Mouse (Mus musculus): ENCODE results near the gene Tex2. TPM values are rescaled to one million over a fixed set of nuclear protein-coding genes. Genes with fewer than 3 reads are reported as not detected.
"Not testable (repeated sequence)": the region's sequence is repeated elsewhere in the genome, so short reads cannot be mapped to it uniquely, and the experiment has no call there.

Gene Tex2
- polyA plus RNA-seq, 1 experiment from 2014 or later: 12.2 TPM

DNA sequence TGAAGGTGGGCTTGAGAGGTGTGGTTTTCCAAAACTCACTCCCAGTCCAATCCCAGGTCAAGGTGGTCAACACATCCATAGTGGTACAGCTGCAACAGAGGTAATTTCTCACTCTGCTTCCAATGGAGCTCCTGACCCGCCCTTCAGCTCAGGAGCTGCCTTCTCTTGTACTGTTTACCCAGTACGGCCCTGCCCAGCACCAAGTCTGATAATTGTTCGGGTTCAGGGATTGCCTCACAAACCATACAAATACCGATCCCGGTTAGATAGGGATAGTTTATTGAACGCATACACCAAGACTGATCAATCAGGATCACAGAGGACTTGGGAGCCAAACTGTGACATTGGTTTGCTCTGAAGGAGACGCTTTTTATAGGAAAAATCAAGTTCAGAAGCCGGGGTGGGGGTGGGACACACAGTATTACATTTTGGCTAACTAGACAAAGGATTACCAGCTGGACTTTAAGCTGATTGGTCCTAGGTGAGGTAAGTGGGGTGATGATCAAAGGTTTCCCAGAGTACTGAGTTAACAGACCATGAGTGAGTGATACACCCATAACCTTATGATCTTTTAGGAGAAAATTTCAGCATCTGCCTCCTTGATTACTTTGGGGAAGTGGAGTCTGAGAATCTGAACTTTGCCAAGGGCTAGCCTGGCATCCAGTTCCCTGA lies 29.9 kb upstream of the Tex2 start:
- 53% methylated on average over 8 of the region's 8 CpGs for WGBS (ENCODE audit: insufficient replicate concordance)
- Histone ChIP-seq H3K4me2 (ENCODE audit: low read depth, low read length) (no peak overlapping the region), H3K9ac (ENCODE audit: low read depth, low read length) (no peak overlapping the region), H3K27ac (ENCODE audit: low read length) (no peak overlapping the region), H3K4me1 (ENCODE audit: control insufficient read depth, low read depth, low read length) (no peaks in the 10 kb centered on the region), H3K9me3 (replicated peaks; ENCODE audit: control insufficient read depth, low read length) (no peaks in the 10 kb centered on the region), H3K36me3 (ENCODE audit: control insufficient read depth, insufficient read depth) (no peaks in the 10 kb centered on the region), H3K27me3 (ENCODE audit: control insufficient read depth, insufficient read depth, low read depth, low read length) (no peaks in the 10 kb centered on the region), H3K4me3 (ENCODE audit: low read depth, low read length) (no peak overlapping the region)
- ATAC-seq (ENCODE audit: low read depth): peak; percentile 41; the same call in 1 of the 2 replicates

GRCm38 (mm10) chr11:106641580-106641979 lies 28.4 kb upstream of the Tex2 start:
- ATAC-seq (ENCODE audit: low read depth): no peak

GRCm38 (mm10) chr11:106640059-106640458 lies 26.8 kb upstream of the Tex2 start:
- H3K4me2 ChIP-seq (ENCODE audit: low read depth, low read length): no peak overlapping the region
- H3K27ac ChIP-seq (ENCODE audit: low read length): no peak overlapping the region
- no peak for ATAC-seq (ENCODE audit: low read depth)
- no peaks in the 10 kb centered on the region for H3K4me1 ChIP-seq (ENCODE audit: control insufficient read depth, low read depth, low read length)
- no peak overlapping the region for H3K9ac ChIP-seq (ENCODE audit: low read depth, low read length)
- H3K27me3 ChIP-seq (ENCODE audit: control insufficient read depth, insufficient read depth, low read depth, low read length): no peaks in the 10 kb centered on the region
- H3K9me3 ChIP-seq (replicated peaks; ENCODE audit: control insufficient read depth, low read length): no peaks in the 10 kb centered on the region
- 14% methylated on average over 9 of the region's 9 CpGs for WGBS (ENCODE audit: insufficient replicate concordance)
- no peaks in the 10 kb centered on the region for H3K36me3 ChIP-seq (ENCODE audit: control insufficient read depth, insufficient read depth)
- H3K4me3 ChIP-seq (ENCODE audit: low read depth, low read length): no peak overlapping the region

More at GRCm38 (mm10) chr11:106641580-106641979, 28.4 kb upstream of the Tex2 start:
- no peak overlapping the region for H3K27ac ChIP-seq (ENCODE audit: low read length)
- H3K4me1 ChIP-seq (ENCODE audit: control insufficient read depth, low read depth, low read length): no peaks in the 10 kb centered on the region
- H3K9me3 ChIP-seq (replicated peaks; ENCODE audit: control insufficient read depth, low read length): no peaks in the 10 kb centered on the region
- H3K4me2 ChIP-seq (ENCODE audit: low read depth, low read length): no peak overlapping the region
- H3K36me3 ChIP-seq (ENCODE audit: control insufficient read depth, insufficient read depth): no peaks in the 10 kb centered on the region
- H3K9ac ChIP-seq (ENCODE audit: low read depth, low read length): no peak overlapping the region
- H3K4me3 ChIP-seq (ENCODE audit: low read depth, low read length): no peak overlapping the region
- no peaks in the 10 kb centered on the region for H3K27me3 ChIP-seq (ENCODE audit: control insufficient read depth, insufficient read depth, low read depth, low read length)
- 29% methylated on average over 1 of the region's 1 CpGs for WGBS (ENCODE audit: insufficient replicate concordance)

GRCm38 (mm10) chr11:106639356-106639692 lies 26.1 kb upstream of the Tex2 start:
- Histone ChIP-seq H3K4me1 (ENCODE audit: control insufficient read depth, low read depth, low read length) (no peaks in the 10 kb centered on the region), H3K36me3 (ENCODE audit: control insufficient read depth, insufficient read depth) (no peaks in the 10 kb centered on the region), H3K4me2 (ENCODE audit: low read depth, low read length) (no peak overlapping the region), H3K9me3 (replicated peaks; ENCODE audit: control insufficient read depth, low read length) (no peaks in the 10 kb centered on the region), H3K27me3 (ENCODE audit: control insufficient read depth, insufficient read depth, low read depth, low read length) (no peaks in the 10 kb centered on the region), H3K9ac (ENCODE audit: low read depth, low read length) (no peak overlapping the region), H3K4me3 (ENCODE audit: low read depth, low read length) (no peak overlapping the region), H3K27ac (ENCODE audit: low read length) (no peak overlapping the region)
- 35% methylated on average over 5 of the region's 5 CpGs for WGBS (ENCODE audit: insufficient replicate concordance)
- ATAC-seq (ENCODE audit: low read depth): no peak

GRCm38 (mm10) chr11:106638551-106639355 lies 25.5 kb upstream of the Tex2 start:
- Histone ChIP-seq H3K36me3 (ENCODE audit: control insufficient read depth, insufficient read depth) (no peaks in the 10 kb centered on the region), H3K27ac (ENCODE audit: low read length) (no peak overlapping the region), H3K4me2 (ENCODE audit: low read depth, low read length) (no peak overlapping the region), H3K4me3 (ENCODE audit: low read depth, low read length) (no peak overlapping the region), H3K9me3 (replicated peaks; ENCODE audit: control insufficient read depth, low read length) (no peaks in the 10 kb centered on the region), H3K4me1 (ENCODE audit: control insufficient read depth, low read depth, low read length) (no peaks in the 10 kb centered on the region), H3K9ac (ENCODE audit: low read depth, low read length) (no peak overlapping the region), H3K27me3 (ENCODE audit: control insufficient read depth, insufficient read depth, low read depth, low read length) (no peaks in the 10 kb centered on the region)
- 51% methylated on average over 9 of the region's 9 CpGs for WGBS (ENCODE audit: insufficient replicate concordance)
- ATAC-seq (ENCODE audit: low read depth): no peak

DNA sequence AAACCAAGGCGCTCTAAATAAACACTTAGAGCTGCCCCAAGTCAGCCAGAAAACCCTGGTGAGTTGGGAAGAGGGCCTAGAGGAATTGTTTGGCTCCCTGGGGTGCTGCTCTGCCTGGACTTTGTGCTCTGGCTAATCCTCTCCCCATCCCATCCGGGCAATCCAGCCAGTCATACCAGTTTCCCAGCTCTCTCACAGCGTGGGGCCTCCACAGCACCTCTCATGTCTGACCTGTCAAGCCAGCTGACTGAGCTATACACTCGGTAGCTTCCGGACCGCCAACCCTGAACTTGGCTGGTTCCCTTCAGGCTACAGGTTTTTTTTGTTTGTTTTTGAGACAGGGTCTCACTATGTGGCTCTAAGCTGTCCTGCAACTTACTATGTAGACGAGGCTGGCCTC lies 24.5 kb upstream of the Tex2 start:
- H3K4me1 ChIP-seq (ENCODE audit: control insufficient read depth, low read depth, low read length): no peaks in the 10 kb centered on the region
- 44% methylated on average over 7 of the region's 7 CpGs for WGBS (ENCODE audit: insufficient replicate concordance)
- no peak overlapping the region for H3K27ac ChIP-seq (ENCODE audit: low read length)
- H3K27me3 ChIP-seq (ENCODE audit: control insufficient read depth, insufficient read depth, low read depth, low read length): no peaks in the 10 kb centered on the region
- H3K4me3 ChIP-seq (ENCODE audit: low read depth, low read length): no peak overlapping the region
- H3K9ac ChIP-seq (ENCODE audit: low read depth, low read length): no peak overlapping the region
- H3K9me3 ChIP-seq (replicated peaks; ENCODE audit: control insufficient read depth, low read length): no peaks in the 10 kb centered on the region; the same call in 1 of the 2 replicates
- ATAC-seq (ENCODE audit: low read depth): no peak
- no peaks in the 10 kb centered on the region for H3K36me3 ChIP-seq (ENCODE audit: control insufficient read depth, insufficient read depth)
- no peak overlapping the region for H3K4me2 ChIP-seq (ENCODE audit: low read depth, low read length)

GRCm38 (mm10) chr11:106635946-106636345 lies 22.7 kb upstream of the Tex2 start:
- no peak overlapping the region for H3K4me3 ChIP-seq (ENCODE audit: low read depth, low read length)
- WGBS (ENCODE audit: insufficient replicate concordance): 28% methylated on average over 2 of the region's 2 CpGs
- no peak overlapping the region for H3K9ac ChIP-seq (ENCODE audit: low read depth, low read length)
- H3K27me3 ChIP-seq (ENCODE audit: control insufficient read depth, insufficient read depth, low read depth, low read length): no peaks in the 10 kb centered on the region
- no peaks in the 10 kb centered on the region; the same call in 1 of the 2 replicates for H3K9me3 ChIP-seq (replicated peaks; ENCODE audit: control insufficient read depth, low read length)
- no peak for ATAC-seq (ENCODE audit: low read depth)
- H3K27ac ChIP-seq (ENCODE audit: low read length): no peak overlapping the region
- H3K36me3 ChIP-seq (ENCODE audit: control insufficient read depth, insufficient read depth): no peaks in the 10 kb centered on the region
- no peak overlapping the region for H3K4me2 ChIP-seq (ENCODE audit: low read depth, low read length)
- no peaks in the 10 kb centered on the region for H3K4me1 ChIP-seq (ENCODE audit: control insufficient read depth, low read depth, low read length)

- not testable (repeated sequence) for H3K27me3 ChIP-seq (ENCODE audit: control insufficient read depth, insufficient read depth, low read depth, low read length); H3K4me3 ChIP-seq (ENCODE audit: low read depth, low read length); H3K9me3 ChIP-seq (replicated peaks; ENCODE audit: control insufficient read depth, low read length); H3K4me1 ChIP-seq (ENCODE audit: control insufficient read depth, low read depth, low read length); ATAC-seq (ENCODE audit: low read depth); H3K27ac ChIP-seq (ENCODE audit: low read length); H3K4me2 ChIP-seq (ENCODE audit: low read depth, low read length); H3K9ac ChIP-seq (ENCODE audit: low read depth, low read length); H3K36me3 ChIP-seq (ENCODE audit: control insufficient read depth, insufficient read depth)
- WGBS (ENCODE audit: insufficient replicate concordance): 73% methylated on average over 3 of the region's 3 CpGs
These were observed 21.0 kb upstream of the Tex2 start for GRCm38 (mm10) chr11:106634175-106634574.

- Histone ChIP-seq H3K36me3 (ENCODE audit: control insufficient read depth, insufficient read depth) (no peaks in the 10 kb centered on the region), H3K4me3 (ENCODE audit: low read depth, low read length) (no peak overlapping the region), H3K4me2 (ENCODE audit: low read depth, low read length) (no peak overlapping the region), H3K27me3 (ENCODE audit: control insufficient read depth, insufficient read depth, low read depth, low read length) (no peaks in the 10 kb centered on the region), H3K4me1 (ENCODE audit: control insufficient read depth, low read depth, low read length) (no peaks in the 10 kb centered on the region), H3K9me3 (replicated peaks; ENCODE audit: control insufficient read depth, low read length) (no peaks in the 10 kb centered on the region; the same call in 1 of the 2 replicates), H3K9ac (ENCODE audit: low read depth, low read length) (no peak overlapping the region), H3K27ac (ENCODE audit: low read length) (no peak overlapping the region)
- WGBS (ENCODE audit: insufficient replicate concordance): 58% methylated on average over 2 of the region's 2 CpGs
- no peak for ATAC-seq (ENCODE audit: low read depth)
These were observed 20.2 kb upstream of the Tex2 start for GRCm38 (mm10) chr11:106633456-106633855.
